In the genomic region with DNA sequence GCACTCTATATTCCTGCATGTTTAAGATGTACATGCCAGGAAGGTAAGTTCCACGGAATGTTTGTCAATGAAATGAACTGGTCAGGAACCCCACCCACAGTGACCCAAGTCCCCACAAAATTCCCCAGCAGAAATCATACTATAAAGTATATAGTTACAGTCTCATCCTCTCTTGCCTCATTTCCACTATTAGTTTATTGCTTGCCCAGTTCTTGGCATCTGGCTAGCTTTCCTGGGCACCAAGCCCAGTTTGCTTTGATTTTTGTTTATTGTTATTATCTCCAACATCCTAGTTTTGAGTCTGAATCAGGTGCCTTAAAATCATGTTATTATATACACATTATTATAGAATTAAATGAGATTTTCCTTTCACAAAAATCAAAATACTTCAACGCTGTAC, we compare ENCODE assay signal across 29 mouse cellular contexts.
DNase-seq lines count a peak whose midpoint lies in the region; ATAC-seq and TF ChIP-seq lines count a peak whose summit lies in the region.
"Had no signal": no experiment of that assay in that cellular context is flagged by ENCODE, and none has a peak within 500 bp of the region (broad histone marks: within the 10 kb centered on the region; RNA-seq: fewer than 3 reads in every experiment).

No protein-coding gene starts in this region.

- H3K36me3 ChIP-seq in lung, embryonic 14.5 days (ENCODE audit: insufficient read depth) = no peaks in the 10 kb centered on the region
- H3K36me3 ChIP-seq: embryonic facial prominence, embryonic 10.5 days; embryonic facial prominence, embryonic 15.5 days; forebrain, embryonic 12.5 days; G1E; hindbrain, embryonic 12.5 days; lung, embryonic 15.5 days; midbrain, embryonic 13.5 days; neural tube, embryonic 13.5 days; stomach, embryonic 15.5 days had no signal

- H3K27ac ChIP-seq in lung, embryonic 14.5 days (ENCODE audit: low read depth) = no peak overlapping the region
- H3K27ac ChIP-seq: embryonic facial prominence, embryonic 10.5 days; embryonic facial prominence, embryonic 15.5 days; forebrain, embryonic 12.5 days; hindbrain, embryonic 12.5 days; hindbrain, postnatal 0 days; left cerebral cortex, adult 2 months; liver, embryonic 14.5 days; lung, embryonic 15.5 days; midbrain, embryonic 13.5 days; neural tube, embryonic 13.5 days; stomach, embryonic 15.5 days had no signal

- H3K4me2 ChIP-seq in lung, embryonic 14.5 days = no peak overlapping the region
- H3K4me2 ChIP-seq: embryonic facial prominence, embryonic 15.5 days; forebrain, embryonic 12.5 days; heart, embryonic 11.5 days; hindbrain, embryonic 12.5 days; lung, embryonic 15.5 days; midbrain, embryonic 13.5 days; neural tube, embryonic 13.5 days; stomach, embryonic 15.5 days had no signal

- no peaks in the 10 kb centered on the region for H3K27me3 ChIP-seq in lung, embryonic 14.5 days (ENCODE audit: insufficient read depth, low read length)
- H3K27me3 ChIP-seq: embryonic facial prominence, embryonic 15.5 days; forebrain, embryonic 12.5 days; hindbrain, embryonic 12.5 days; lung, embryonic 15.5 days; megakaryocyte, embryonic 14.5 days; midbrain, embryonic 13.5 days; neural tube, embryonic 13.5 days; stomach, embryonic 15.5 days had no signal

- H3K4me1 ChIP-seq in lung, embryonic 14.5 days (ENCODE audit: insufficient read depth) = no peaks in the 10 kb centered on the region
- H3K4me1 ChIP-seq in lung, adult 2 months (ENCODE audit: control insufficient read depth, insufficient read depth, low read length) = no peaks in the 10 kb centered on the region
- H3K4me1 ChIP-seq: forebrain, embryonic 12.5 days; hindbrain, embryonic 12.5 days; midbrain, embryonic 13.5 days; neural tube, embryonic 13.5 days; stomach, embryonic 15.5 days had no signal

- ATAC-seq in lung, embryonic 14.5 days (ENCODE audit: insufficient read depth) = peak; percentile 38; the same call in 1 of the 2 replicates
- no peak for ATAC-seq in megakaryocyte-erythroid progenitor cell, adult 5-6 weeks (replicated peaks; ENCODE audit: low FRiP score, low TSS enrichment, poor library complexity, severe bottlenecking)
- ATAC-seq: forebrain, postnatal 0 days; hindbrain, postnatal 0 days; intestine, embryonic 16.5 days; midbrain, embryonic 13.5 days had no signal

- no peak for TF ChIP-seq POLR2A in lung, adult 2 months (IDR thresholded peaks at IDR 0.05; ENCODE audit: borderline replicate concordance, extremely low read depth, low read depth, low read length)

- no peaks in the 10 kb centered on the region for H3K9me3 ChIP-seq in lung, embryonic 14.5 days (ENCODE audit: low read depth, low read length)
- H3K9me3 ChIP-seq: embryonic facial prominence, embryonic 10.5 days; embryonic facial prominence, embryonic 15.5 days; forebrain, embryonic 12.5 days; hindbrain, embryonic 12.5 days; lung, embryonic 15.5 days; megakaryocyte, embryonic 14.5 days; midbrain, embryonic 13.5 days; neural tube, embryonic 13.5 days; stomach, embryonic 15.5 days had no signal

- 77% methylated on average over 2 of the region's 2 CpGs for WGBS in lung, embryonic 14.5 days
- WGBS in lung, adult 2 months = 49% methylated on average over 2 of the region's 2 CpGs

- no peak overlapping the region for H3K9ac ChIP-seq in lung, embryonic 14.5 days
- H3K9ac ChIP-seq: embryonic facial prominence, embryonic 15.5 days; forebrain, embryonic 12.5 days; forebrain, postnatal 0 days; hindbrain, embryonic 12.5 days; liver, embryonic 14.5 days; lung, embryonic 15.5 days; midbrain, embryonic 13.5 days; neural tube, embryonic 13.5 days; stomach, embryonic 15.5 days had no signal

- H3K4me3 ChIP-seq in lung, embryonic 14.5 days (ENCODE audit: low read depth, low read length) = no peak overlapping the region
- H3K4me3 ChIP-seq in lung, adult 2 months (replicated peaks; ENCODE audit: extremely low read depth, low read depth, low read length) = no peak overlapping the region
- H3K4me3 ChIP-seq: embryonic facial prominence, embryonic 10.5 days; embryonic facial prominence, embryonic 15.5 days; forebrain, embryonic 12.5 days; hindbrain, embryonic 12.5 days; left cerebral cortex, adult 2 months; lung, embryonic 15.5 days; megakaryocyte, embryonic 14.5 days; midbrain, embryonic 13.5 days; neural tube, embryonic 13.5 days; stomach, embryonic 15.5 days had no signal

- peak; percentile 29 for DNase-seq in adrenal gland, postnatal 14 days
- DNase-seq in adrenal gland, adult (ENCODE audit: inconsistent age in 2 of 2, low spot score in 1 of 2) = no peak
- DNase-seq in kidney, postnatal 14 days = peak; percentile 10
- DNase-seq in kidney, adult 11 months = no peak
- peak; percentile 68 for DNase-seq in lung, embryonic 14.5 days
- DNase-seq in lung, adult 2 months = no peak
- DNase-seq in thymus, postnatal 14 days = no peak
- DNase-seq: adrenal gland, postnatal 36 days; cerebellum, adult 18-20 months; forebrain, postnatal 0 days; gastrocnemius, postnatal 10 days; layer of hippocampus, adult 9-11 months; right cerebral cortex, postnatal 14 days had no signal

- no peak for TF ChIP-seq CTCF in lung, embryonic 14.5 days (IDR thresholded peaks at IDR 0.05; ENCODE audit: low read depth)
- TF ChIP-seq CTCF in lung, adult 2 months (IDR thresholded peaks at IDR 0.05; ENCODE audit: insufficient read depth, low read length) = no peak

Comparison
In these comparisons a context has a peak if more than half of its experiments do, and no peak if none do; other contexts are left out.
1. DNase-seq: peak in adrenal gland, postnatal 14 days (single experiment), kidney, postnatal 14 days (single experiment) and lung, embryonic 14.5 days (single experiment); none in adrenal gland, adult (0 of 2), kidney, adult 11 months (single experiment), lung, adult 2 months (single experiment) and thymus, postnatal 14 days (single experiment).